Mouse (Mus musculus): ENCODE data around the gene Pde7b. TPM values are rescaled to one million over a fixed set of nuclear protein-coding genes. Genes with fewer than 3 reads are reported as not detected.
A peak's percentile ranks its signal among the peaks of the same experiment; 100 is the strongest.

Pde7b gene
- polyA plus RNA-seq, 1 experiment from 2014 or later, result 2.3 TPM

DNA sequence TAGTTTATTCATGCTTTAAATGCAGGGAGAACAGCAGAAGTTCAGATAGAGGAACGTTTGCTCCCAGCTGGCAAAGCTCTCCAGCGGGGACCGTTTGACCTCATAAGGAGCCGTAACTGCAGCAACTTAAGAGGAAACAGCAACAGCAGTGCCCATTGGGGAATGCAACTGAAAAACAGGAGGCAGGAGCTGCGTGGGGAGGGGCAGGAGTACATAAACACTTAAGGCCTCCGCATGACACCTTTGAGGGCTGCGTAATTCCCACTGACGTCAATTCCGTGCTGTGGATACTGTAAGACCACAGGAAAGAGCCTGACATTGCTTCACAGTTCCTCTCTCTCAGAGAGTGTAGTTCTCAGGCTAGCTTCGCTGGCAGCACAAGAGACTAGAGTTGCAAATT is 219.4 kb downstream of the Pde7b start:
- DNase-seq (ENCODE audit: low spot score) (no peak), ATAC-seq (ENCODE audit: low FRiP score, low TSS enrichment) (no peak)
- TF ChIP-seq CTCF (IDR thresholded peaks at IDR 0.05; ENCODE audit: low read depth), result no peak
- no peak for TF ChIP-seq EP300 (optimal IDR thresholded peaks at IDR 0.05)

DNA sequence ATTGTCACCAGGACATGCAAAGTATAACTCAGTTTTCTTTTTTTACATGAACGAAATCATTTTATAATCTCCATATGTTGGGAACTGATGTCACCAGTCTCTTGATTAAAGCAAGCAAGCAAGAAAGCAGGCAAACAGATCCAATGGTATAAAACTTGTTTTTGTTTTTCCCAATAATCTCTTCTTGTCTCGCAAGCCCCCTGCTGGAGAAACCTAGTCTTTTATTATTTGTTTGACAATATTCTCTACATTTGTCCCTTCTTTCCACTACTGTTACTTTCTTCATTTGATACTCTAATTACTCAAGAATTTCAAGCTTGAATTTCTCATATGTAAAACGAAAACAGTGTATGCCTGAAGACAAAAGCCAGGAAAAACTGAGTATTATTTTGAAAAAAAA is 220.1 kb downstream of the Pde7b start:
- Histone ChIP-seq H3K36me3 (ENCODE audit: control insufficient read depth, insufficient read depth, low read length) (no peaks in the 10 kb centered on the region), H3K27ac (replicated peaks) (no peak overlapping the region), H3K4me3 (ENCODE audit: low read depth, low read length) (no peak overlapping the region), H3K4me2 (replicated peaks; ENCODE audit: low read depth) (no peak overlapping the region), H3K9me3 (ENCODE audit: control insufficient read depth, low read length) (no peaks in the 10 kb centered on the region), H3K27me3 (ENCODE audit: control insufficient read depth, insufficient read depth, low read length) (no peaks in the 10 kb centered on the region), H3K4me1 (replicated peaks; ENCODE audit: control insufficient read depth, insufficient read depth) (no peaks in the 10 kb centered on the region), H3K9ac (ENCODE audit: low read length) (no peak overlapping the region)
- TF ChIP-seq EP300 (optimal IDR thresholded peaks at IDR 0.05) (no peak), CTCF (IDR thresholded peaks at IDR 0.05; ENCODE audit: low read depth) (peak; percentile 25; the same call in 1 of the 2 replicates)
- no peak for DNase-seq (ENCODE audit: low spot score)
- no peak for ATAC-seq (ENCODE audit: low FRiP score, low TSS enrichment)
- 88% methylated on average over 3 of the region's 3 CpGs for WGBS

More for the DNA sequence above, 219.4 kb downstream of the Pde7b start:
- Histone ChIP-seq H3K9ac (ENCODE audit: low read length) (no peak overlapping the region), H3K4me3 (ENCODE audit: low read depth, low read length) (no peak overlapping the region), H3K4me1 (replicated peaks; ENCODE audit: control insufficient read depth, insufficient read depth) (no peaks in the 10 kb centered on the region), H3K4me2 (replicated peaks; ENCODE audit: low read depth) (no peak overlapping the region), H3K27me3 (ENCODE audit: control insufficient read depth, insufficient read depth, low read length) (no peaks in the 10 kb centered on the region), H3K27ac (replicated peaks) (no peak overlapping the region), H3K36me3 (ENCODE audit: control insufficient read depth, insufficient read depth, low read length) (no peaks in the 10 kb centered on the region), H3K9me3 (ENCODE audit: control insufficient read depth, low read length) (no peaks in the 10 kb centered on the region)
- WGBS, result 73% methylated on average over 10 of the region's 10 CpGs

DNA sequence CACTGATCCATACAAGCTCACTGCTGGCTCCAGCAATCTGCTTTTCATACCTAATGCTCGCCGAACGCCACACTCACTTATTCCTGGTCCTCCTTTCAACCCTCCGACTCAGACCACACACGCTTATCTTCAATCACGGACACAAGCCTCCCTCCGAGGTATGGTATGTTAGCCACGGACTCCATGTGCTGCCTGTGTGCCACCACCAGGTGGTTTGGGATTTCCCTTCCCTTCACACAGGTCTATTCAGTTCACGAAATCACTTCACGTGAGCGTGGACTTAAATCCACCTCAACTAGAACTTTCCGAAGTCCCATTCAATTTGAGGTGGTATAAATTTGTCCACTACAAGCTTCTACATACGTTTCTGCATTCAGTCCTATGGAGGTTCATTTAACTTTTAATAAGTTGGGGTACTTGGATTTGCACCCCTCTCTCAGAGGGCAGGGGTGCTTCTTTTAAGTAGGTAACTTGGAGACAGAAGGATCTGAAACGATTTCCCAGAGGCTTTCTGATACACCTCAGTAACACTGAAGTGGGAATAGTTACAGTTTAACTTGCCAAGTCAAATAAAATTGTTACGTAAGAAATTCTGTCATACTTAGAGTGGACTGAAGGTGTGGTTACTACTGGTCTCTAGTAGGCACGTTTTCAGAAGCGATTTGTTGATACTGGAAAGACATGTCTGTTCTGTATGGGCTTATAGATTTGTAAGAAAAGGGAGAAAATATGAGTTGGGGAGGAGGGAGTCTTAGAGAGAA is 221.4 kb downstream of the Pde7b start:
- Histone ChIP-seq H3K9me3 (ENCODE audit: control insufficient read depth, low read length) (no peaks in the 10 kb centered on the region), H3K27ac (replicated peaks) (no peak overlapping the region), H3K36me3 (ENCODE audit: control insufficient read depth, insufficient read depth, low read length) (no peaks in the 10 kb centered on the region), H3K4me3 (ENCODE audit: low read depth, low read length) (no peak overlapping the region), H3K4me2 (replicated peaks; ENCODE audit: low read depth) (0 out of 2 replicates have a peak overlapping the region, but pooled peaks have one; percentile 20), H3K9ac (ENCODE audit: low read length) (no peak overlapping the region), H3K4me1 (replicated peaks; ENCODE audit: control insufficient read depth, insufficient read depth) (no peaks in the 10 kb centered on the region), H3K27me3 (ENCODE audit: control insufficient read depth, insufficient read depth, low read length) (no peaks in the 10 kb centered on the region)
- DNase-seq (ENCODE audit: low spot score) (peak; percentile 27), ATAC-seq (ENCODE audit: low FRiP score, low TSS enrichment) (peak; percentile 85)
- whole genome bisulfite sequencing, result 71% methylated on average over 17 of the region's 17 CpGs
- TF ChIP-seq EP300 (optimal IDR thresholded peaks at IDR 0.05), result no peak
- peak; percentile 46; the same call in 1 of the 2 replicates for TF ChIP-seq CTCF (IDR thresholded peaks at IDR 0.05; ENCODE audit: low read depth)

DNA sequence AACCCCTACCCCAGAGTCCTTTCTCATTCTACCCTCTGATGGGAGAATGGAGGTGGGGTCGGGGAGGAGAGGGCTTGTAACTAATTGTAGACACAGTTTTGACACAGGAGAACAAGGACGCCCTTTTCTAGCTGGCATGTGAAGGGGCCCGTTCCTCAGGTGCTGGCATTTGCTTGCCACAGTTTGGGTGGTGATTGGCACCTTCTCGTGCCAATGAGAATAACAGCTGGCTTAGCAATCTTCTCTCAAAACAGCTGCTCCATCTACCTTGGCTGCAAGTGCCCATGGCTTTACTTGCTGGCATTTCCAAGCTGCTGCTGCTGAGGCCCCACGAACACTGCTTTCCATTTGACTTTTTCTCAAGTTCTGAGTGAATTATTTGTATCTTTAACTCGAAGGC is 223.7 kb downstream of the Pde7b start:
- DNase-seq (ENCODE audit: low spot score) (no peak), ATAC-seq (ENCODE audit: low FRiP score, low TSS enrichment) (no peak)
- Histone ChIP-seq H3K9ac (ENCODE audit: low read length) (no peak overlapping the region), H3K4me1 (replicated peaks; ENCODE audit: control insufficient read depth, insufficient read depth) (no peaks in the 10 kb centered on the region), H3K4me2 (replicated peaks; ENCODE audit: low read depth) (no peak overlapping the region), H3K27ac (replicated peaks) (no peak overlapping the region), H3K4me3 (ENCODE audit: low read depth, low read length) (no peak overlapping the region), H3K36me3 (ENCODE audit: control insufficient read depth, insufficient read depth, low read length) (no peaks in the 10 kb centered on the region), H3K9me3 (ENCODE audit: control insufficient read depth, low read length) (no peaks in the 10 kb centered on the region), H3K27me3 (ENCODE audit: control insufficient read depth, insufficient read depth, low read length) (no peaks in the 10 kb centered on the region)
- TF ChIP-seq CTCF (IDR thresholded peaks at IDR 0.05; ENCODE audit: low read depth) (no peak), EP300 (optimal IDR thresholded peaks at IDR 0.05) (no peak)
- 82% methylated on average over 6 of the region's 6 CpGs for WGBS

DNA sequence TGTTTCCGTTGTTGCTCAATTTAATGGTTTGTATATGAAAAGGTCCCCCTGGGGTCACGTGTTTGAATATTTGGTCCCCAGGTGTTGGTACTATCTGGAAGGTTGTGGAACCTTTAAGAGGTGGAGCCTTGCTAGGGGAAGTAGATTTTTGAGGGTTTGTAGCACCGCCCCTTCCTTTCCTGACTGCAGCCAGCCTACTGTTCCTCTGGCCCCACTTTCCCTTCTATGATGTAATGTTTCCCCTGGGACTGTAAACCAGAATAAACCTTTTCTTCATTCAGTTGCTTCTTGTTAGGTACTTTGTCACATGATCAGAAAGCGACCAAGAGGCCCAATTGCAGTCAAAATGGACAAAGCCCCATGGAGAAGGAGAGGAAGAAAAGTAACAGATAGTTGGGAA is 229.8 kb downstream of the Pde7b start:
- ATAC-seq (ENCODE audit: low FRiP score, low TSS enrichment) (no peak), DNase-seq (ENCODE audit: low spot score) (no peak)
- no peak for TF ChIP-seq CTCF (IDR thresholded peaks at IDR 0.05; ENCODE audit: low read depth)
- no peak for TF ChIP-seq EP300 (optimal IDR thresholded peaks at IDR 0.05)
- WGBS, result 90% methylated on average over 4 of the region's 4 CpGs
- no peaks in the 10 kb centered on the region for H3K36me3 ChIP-seq (ENCODE audit: control insufficient read depth, insufficient read depth, low read length)
- H3K9me3 ChIP-seq (ENCODE audit: control insufficient read depth, low read length), result no peaks in the 10 kb centered on the region
- H3K4me3 ChIP-seq (ENCODE audit: low read depth, low read length), result no peak overlapping the region
- no peaks in the 10 kb centered on the region for H3K27me3 ChIP-seq (ENCODE audit: control insufficient read depth, insufficient read depth, low read length)
- no peak overlapping the region for H3K4me2 ChIP-seq (replicated peaks; ENCODE audit: low read depth)
- no peak overlapping the region for H3K9ac ChIP-seq (ENCODE audit: low read length)
- H3K4me1 ChIP-seq (replicated peaks; ENCODE audit: control insufficient read depth, insufficient read depth), result no peaks in the 10 kb centered on the region
- no peak overlapping the region for H3K27ac ChIP-seq (replicated peaks)

DNA sequence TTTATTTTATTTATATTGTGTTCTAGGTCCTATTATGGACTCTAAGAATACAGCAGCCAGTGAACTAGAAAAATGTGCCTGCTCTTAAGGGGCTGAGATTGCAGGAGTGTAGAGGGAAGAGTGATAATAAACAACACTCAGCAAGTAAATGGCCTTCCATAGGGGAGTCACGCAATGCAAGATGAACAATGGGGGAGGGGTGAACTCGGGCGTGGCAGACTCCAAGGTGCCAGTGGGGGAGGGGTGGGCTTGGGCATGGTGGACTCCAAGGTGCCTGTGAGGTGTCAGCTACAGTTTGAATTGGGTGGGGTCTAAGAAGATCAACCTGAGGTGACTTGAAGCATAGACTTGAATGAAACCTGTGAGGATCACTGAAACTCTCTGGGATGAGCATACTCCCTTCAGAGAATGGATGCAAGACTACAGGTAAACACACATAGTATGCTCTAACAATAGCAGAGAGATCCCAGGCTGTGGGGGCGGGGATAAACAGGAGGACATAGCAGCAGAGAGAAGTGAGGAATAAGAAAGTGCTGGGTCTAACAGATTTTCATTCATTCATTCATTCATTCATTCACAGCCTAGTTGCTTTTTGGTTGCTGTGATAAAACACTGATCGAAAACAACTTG is 230.9 kb downstream of the Pde7b start:
- DNase-seq (ENCODE audit: low spot score), result no peak
- TF ChIP-seq CTCF (IDR thresholded peaks at IDR 0.05; ENCODE audit: low read depth), result no peak
- no peak for TF ChIP-seq EP300 (optimal IDR thresholded peaks at IDR 0.05)
- Histone ChIP-seq H3K36me3 (ENCODE audit: control insufficient read depth, insufficient read depth, low read length) (no peaks in the 10 kb centered on the region), H3K27me3 (ENCODE audit: control insufficient read depth, insufficient read depth, low read length) (no peaks in the 10 kb centered on the region), H3K9me3 (ENCODE audit: control insufficient read depth, low read length) (no peaks in the 10 kb centered on the region), H3K4me2 (replicated peaks; ENCODE audit: low read depth) (no peak overlapping the region), H3K4me1 (replicated peaks; ENCODE audit: control insufficient read depth, insufficient read depth) (no peaks in the 10 kb centered on the region), H3K4me3 (ENCODE audit: low read depth, low read length) (no peak overlapping the region), H3K9ac (ENCODE audit: low read length) (no peak overlapping the region), H3K27ac (replicated peaks) (no peak overlapping the region)
- WGBS, result 70% methylated on average over 5 of the region's 5 CpGs
- ATAC-seq (ENCODE audit: low FRiP score, low TSS enrichment), result no peak
